Mouse (Mus musculus) ES-Bruce4 (cell line): ENCODE results near the gene Blm.

Experiments used
- EP300 ChIP-seq: IDR thresholded peaks from 2 replicates; pipeline ENCODE4 v1.6.1; 2011; ENCODE audit warnings: low read depth, low read length; ENCODE audit not compliant: insufficient read depth
- POLR2A ChIP-seq: IDR thresholded peaks from one replicate; pipeline ENCODE4 v1.8.1; 2011; ENCODE audit warnings: low read length; ENCODE audit not compliant: insufficient read depth

DNA sequence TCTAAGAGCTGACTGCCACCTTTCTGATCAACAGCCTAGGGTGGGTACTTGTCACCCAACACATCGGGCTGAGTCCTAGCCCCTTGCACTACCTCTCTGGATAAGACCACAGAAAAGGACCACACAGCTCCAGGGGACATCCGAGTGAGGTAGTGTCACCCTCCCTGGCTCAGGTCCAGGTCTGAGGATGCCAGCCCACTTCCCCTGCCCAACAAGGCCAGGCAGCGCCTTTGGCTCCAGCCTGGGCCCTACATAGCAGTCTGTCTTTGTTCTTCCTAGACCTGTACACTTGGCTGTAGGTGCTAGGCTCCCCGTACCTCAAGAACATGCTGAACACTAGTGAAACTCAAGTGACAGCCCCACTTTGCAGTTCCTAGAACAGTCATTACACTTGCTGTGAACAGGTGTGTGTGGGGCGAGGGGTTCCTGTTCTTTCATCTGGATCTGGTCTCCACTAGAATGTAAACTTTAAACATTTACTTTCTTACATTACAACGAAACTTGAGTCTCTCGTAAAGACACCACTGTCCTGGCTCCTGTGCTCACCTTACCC is 120.5 kb downstream of the Blm start:
- TF ChIP-seq POLR2A (no peak), EP300 (no peak)
